7 mouse cellular contexts compared by ENCODE assay signal in the genomic region with DNA sequence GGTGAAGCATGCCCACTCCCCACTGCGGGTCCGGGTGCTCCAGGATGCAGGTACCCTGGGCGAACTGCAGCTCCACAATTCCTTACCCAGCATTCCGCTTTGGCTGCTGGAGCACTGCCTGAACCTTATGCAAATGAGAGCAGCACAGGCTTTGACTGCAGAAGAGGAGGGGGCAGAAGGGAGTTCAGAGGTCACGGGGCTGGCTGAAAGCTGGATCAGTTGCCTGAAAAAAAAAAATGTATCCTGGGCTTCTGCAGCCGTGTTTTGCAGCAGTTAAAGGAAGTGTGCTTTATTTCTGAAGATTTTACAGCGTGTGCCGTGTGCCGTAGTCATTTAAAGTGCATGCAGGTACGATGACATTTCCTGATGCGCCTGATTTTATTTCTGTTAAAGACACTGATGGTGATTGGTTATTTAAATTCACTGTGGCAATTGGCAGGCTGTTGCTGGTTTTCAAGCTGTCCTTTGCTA.
DNase-seq lines count a peak whose midpoint lies in the region; ATAC-seq and TF ChIP-seq lines count a peak whose summit lies in the region.

No protein-coding gene starts in this region.

- peak overlapping the region; percentile 82 for H3K9ac ChIP-seq in midbrain, embryonic 16.5 days (ENCODE audit: low read depth, low read length)

- TF ChIP-seq POLR2A in kidney, adult 2 months (IDR thresholded peaks at IDR 0.05; ENCODE audit: low read depth, low read length), result no peak

- no peaks in the 10 kb centered on the region for H3K4me1 ChIP-seq in kidney, adult 2 months (ENCODE audit: control insufficient read depth, insufficient read depth, low read length)
- H3K4me1 ChIP-seq in limb, embryonic 10.5 days, result peaks cover 33% of the 10 kb centered on the region
- H3K4me1 ChIP-seq in midbrain, embryonic 16.5 days (ENCODE audit: control insufficient read depth, insufficient read depth, low read length), result peaks cover 13% of the 10 kb centered on the region

- WGBS in kidney, adult 2 months, result 2% methylated on average over 11 of the region's 11 CpGs
- WGBS in limb, embryonic 10.5 days, result 2% methylated on average over 11 of the region's 11 CpGs
- WGBS in midbrain, embryonic 16.5 days, result 1% methylated on average over 11 of the region's 11 CpGs

- DNase-seq in adrenal gland, postnatal 10 days, result peak; percentile 37
- DNase-seq in cerebellum, postnatal 14 days, result peak; percentile 83 to 86
- DNase-seq in frontal cortex, postnatal 14 days (ENCODE audit: low spot score in 2 of 2), result peak; percentile 61 to 69
- peak; percentile 83 for DNase-seq in kidney, adult 2 months
- DNase-seq in limb, embryonic 10.5 days (ENCODE audit: low spot score), result peak; percentile 76
- peak; percentile 50 for DNase-seq in testis, postnatal 14 days (ENCODE audit: low spot score)

- no peaks in the 10 kb centered on the region for H3K27me3 ChIP-seq in kidney, adult 2 months (replicated peaks; ENCODE audit: control insufficient read depth, insufficient read depth, low read length)
- H3K27me3 ChIP-seq in limb, embryonic 10.5 days (ENCODE audit: low read depth, poor library complexity, severe bottlenecking), result no peaks in the 10 kb centered on the region
- no peaks in the 10 kb centered on the region for H3K27me3 ChIP-seq in midbrain, embryonic 16.5 days (ENCODE audit: control insufficient read depth, insufficient read depth, low read depth, low read length)

- no peaks in the 10 kb centered on the region for H3K9me3 ChIP-seq in limb, embryonic 10.5 days (replicated peaks)
- H3K9me3 ChIP-seq in midbrain, embryonic 16.5 days (replicated peaks; ENCODE audit: control insufficient read depth, low read length, poor library complexity, severe bottlenecking), result no peaks in the 10 kb centered on the region

- no peak overlapping the region for H3K27ac ChIP-seq in kidney, adult 2 months (ENCODE audit: insufficient read depth, low read depth, low read length)
- peak overlapping the region; percentile 83 for H3K27ac ChIP-seq in limb, embryonic 10.5 days
- peak overlapping the region; percentile 94 for H3K27ac ChIP-seq in midbrain, embryonic 16.5 days (ENCODE audit: low read length)

- H3K4me3 ChIP-seq in kidney, adult 2 months (ENCODE audit: insufficient read depth, low read depth, low read length), result peak overlapping the region; percentile 43
- peak overlapping the region; percentile 51 for H3K4me3 ChIP-seq in limb, embryonic 10.5 days
- peak overlapping the region; percentile 53 for H3K4me3 ChIP-seq in midbrain, embryonic 16.5 days (ENCODE audit: low read depth, low read length)

- no peak for TF ChIP-seq CTCF in kidney, adult 2 months (conservative IDR thresholded peaks at IDR 0.05; ENCODE audit: insufficient read depth, insufficient read length, low read depth, low read length)

- H3K36me3 ChIP-seq in kidney, adult 2 months (ENCODE audit: control insufficient read depth, insufficient read depth, low read length), result no peaks in the 10 kb centered on the region
- H3K36me3 ChIP-seq in limb, embryonic 10.5 days, result no peaks in the 10 kb centered on the region
- no peaks in the 10 kb centered on the region for H3K36me3 ChIP-seq in midbrain, embryonic 16.5 days (ENCODE audit: control insufficient read depth, insufficient read depth, low read length)

- ATAC-seq in midbrain, embryonic 16.5 days, result peak; percentile 90

- peak overlapping the region; percentile 82 for H3K4me2 ChIP-seq in midbrain, embryonic 16.5 days (ENCODE audit: low read length)
